ENCODE assay signal across 8 mouse cellular contexts in the genomic region with DNA sequence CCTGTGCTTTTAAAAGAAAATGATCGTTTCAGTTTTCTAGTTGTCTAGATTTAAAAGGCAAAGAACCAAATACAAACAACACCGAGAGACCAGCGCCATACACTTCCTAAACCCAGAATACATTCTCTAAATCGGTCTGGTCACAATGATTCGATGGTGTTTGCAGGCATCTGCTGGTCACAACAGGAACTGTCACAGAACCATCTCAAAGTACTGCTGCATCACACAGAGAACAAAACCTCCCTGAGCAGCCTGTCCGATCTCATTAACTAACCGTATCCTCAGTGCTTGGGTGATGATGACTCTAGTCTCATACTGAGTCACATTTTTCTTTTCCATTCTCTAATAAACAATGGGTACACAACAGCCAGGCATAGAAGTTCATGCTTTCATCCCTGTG. TPM values are rescaled to one million over a fixed set of nuclear protein-coding genes. Genes with fewer than 3 reads are reported as not detected.
DNase-seq lines count a peak whose midpoint lies in the region; ATAC-seq and TF ChIP-seq lines count a peak whose summit lies in the region.

No protein-coding gene starts in this region.

- H3K9ac ChIP-seq in heart, adult 2 months (ENCODE audit: low read depth, low read length): no peak overlapping the region
- H3K9ac ChIP-seq in embryonic facial prominence, embryonic 11.5 days (replicated peaks; ENCODE audit: low read length): no peak overlapping the region

- no peak overlapping the region for H3K4me3 ChIP-seq in heart, adult 2 months
- H3K4me3 ChIP-seq in embryonic facial prominence, embryonic 11.5 days (ENCODE audit: low read depth, low read length): no peak overlapping the region

- intact Hi-C loops in heart, adult 2 months (cut with DNase I): no loop called here
- intact Hi-C loops in heart, postnatal 36 days (cut with DNase I): no loop called here

- CTCF ChIA-PET in Patski (lab: Charles Lee): no interaction called here

- no peaks in the 10 kb centered on the region for H3K79me2 ChIP-seq in heart, adult 2 months (replicated peaks; ENCODE audit: control insufficient read depth, insufficient read depth, low read length)

- peak; percentile 60 for ATAC-seq in Patski
- peak; percentile 67; the same call in 1 of the 2 replicates for ATAC-seq in embryonic facial prominence, embryonic 11.5 days (replicated peaks; ENCODE audit: insufficient number of reproducible peaks, low FRiP score, low TSS enrichment, low read depth)

- POLR2A ChIA-PET in Patski (lab: Charles Lee): no interaction called here

- peak; percentile 56 for TF ChIP-seq CTCF in heart, adult 2 months (IDR thresholded peaks at IDR 0.05)
- TF ChIP-seq CTCF in Patski (IDR thresholded peaks at IDR 0.05): peak; percentile 72

- H3K9me3 ChIP-seq in embryonic facial prominence, embryonic 11.5 days (replicated peaks; ENCODE audit: control insufficient read depth, low read length): no peaks in the 10 kb centered on the region

- no peak for TF ChIP-seq POLR2A in heart, adult 2 months (IDR thresholded peaks at IDR 0.05; ENCODE audit: insufficient read depth, low read depth, low read length)

- no peak overlapping the region for H3K27ac ChIP-seq in heart, adult 2 months
- H3K27ac ChIP-seq in embryonic facial prominence, embryonic 11.5 days (replicated peaks; ENCODE audit: low read depth, low read length): no peak overlapping the region

- 48% methylated on average over 7 of the region's 7 CpGs for WGBS in heart, adult 2 months
- 36% methylated on average over 7 of the region's 7 CpGs for WGBS in embryonic facial prominence, embryonic 11.5 days

- no peak overlapping the region for H3K4me2 ChIP-seq in embryonic facial prominence, embryonic 11.5 days (ENCODE audit: low read depth, low read length)

- no peak for TF ChIP-seq EP300 in heart, adult 2 months (IDR thresholded peaks at IDR 0.05; ENCODE audit: insufficient read depth, low read depth, low read length)

- DNase-seq in heart, adult 2 months: no peak
- no peak for DNase-seq in heart, postnatal 36 days
- no peak for DNase-seq in Patski (ENCODE audit: low read depth, low spot score)
- peak; percentile 64 for DNase-seq in embryonic facial prominence, embryonic 11.5 days (ENCODE audit: low spot score)
- peak; percentile 28 to 40 for DNase-seq in kidney, postnatal 4 days
- DNase-seq in mesoderm, embryonic 11.5 days (ENCODE audit: low read depth, low spot score): peak; percentile 41
- DNase-seq in telencephalon, adult 2 months (ENCODE audit: low read depth, low spot score): peak; percentile 72
- DNase-seq in gastrocnemius, adult 18-20 months (ENCODE audit: low spot score): no peak

- no peaks in the 10 kb centered on the region for H3K27me3 ChIP-seq in heart, adult 2 months (ENCODE audit: control insufficient read depth, insufficient read depth, low read length)
- no peaks in the 10 kb centered on the region for H3K27me3 ChIP-seq in Patski
- H3K27me3 ChIP-seq in embryonic facial prominence, embryonic 11.5 days (ENCODE audit: control insufficient read depth, insufficient read depth, low read length): no peaks in the 10 kb centered on the region

- in situ Hi-C loops in Patski (cut with MboI; ENCODE audit: low pct_unique_long_range_greater_than_20kb): no loop called here

- no peaks in the 10 kb centered on the region for H3K4me1 ChIP-seq in heart, adult 2 months (ENCODE audit: control insufficient read depth, insufficient read depth, low read length)
- H3K4me1 ChIP-seq in embryonic facial prominence, embryonic 11.5 days (ENCODE audit: control insufficient read depth, insufficient read depth, low read length): no peaks in the 10 kb centered on the region

- no peaks in the 10 kb centered on the region for H3K36me3 ChIP-seq in heart, adult 2 months (ENCODE audit: control insufficient read depth, insufficient read depth, low read length)
- H3K36me3 ChIP-seq in embryonic facial prominence, embryonic 11.5 days (replicated peaks; ENCODE audit: control insufficient read depth, insufficient read depth, low read depth, low read length): no peaks in the 10 kb centered on the region

RNA-seq across cellular contexts. Expression of a gene that starts 59.1 kb away (rescaled TPM):
- total RNA-seq in heart, adult 2 months (2021): 10 to 100 TPM in 1 of 2 experiments, 1 to 10 TPM in 1; 9.3 to 10.0 TPM
- polyA plus RNA-seq in heart, adult 2 months (2012; rRNA removed): 2.9 and 8.4 TPM in 2 replicates
- 1 to 10 TPM; 7.8 to 9.7 TPM for total RNA-seq in heart, postnatal 36 days (2021)
- polyA plus RNA-seq in Patski (2021): 15.6 TPM
- 1.4 and 2.3 TPM in 2 replicates for polyA plus RNA-seq in embryonic facial prominence, embryonic 11.5 days (2014; fragmentation: Nextera tagmentation; extraction: Ambion mirVana)
- total RNA-seq in gastrocnemius, adult 18-20 months (2021): 1 to 10 TPM; 1.9 to 2.2 TPM

Comparison
In these comparisons a context has a peak if more than half of its experiments do, and no peak if none do; other contexts are left out.
1. DNase-seq: peak in embryonic facial prominence, embryonic 11.5 days (single experiment), kidney, postnatal 4 days (2 of 2), mesoderm, embryonic 11.5 days (single experiment) and telencephalon, adult 2 months (single experiment); none in heart, adult 2 months (0 of 2), heart, postnatal 36 days (0 of 2), Patski (single experiment) and gastrocnemius, adult 18-20 months (single experiment).